Mouse (Mus musculus): Measurements from ENCODE around the gene Gpc6. TPM values are rescaled to one million over a fixed set of nuclear protein-coding genes. Genes with fewer than 3 reads are reported as not detected.

Gpc6 gene
- polyA plus RNA-seq, 2 experiments from 2014 or later: not detected

DNA sequence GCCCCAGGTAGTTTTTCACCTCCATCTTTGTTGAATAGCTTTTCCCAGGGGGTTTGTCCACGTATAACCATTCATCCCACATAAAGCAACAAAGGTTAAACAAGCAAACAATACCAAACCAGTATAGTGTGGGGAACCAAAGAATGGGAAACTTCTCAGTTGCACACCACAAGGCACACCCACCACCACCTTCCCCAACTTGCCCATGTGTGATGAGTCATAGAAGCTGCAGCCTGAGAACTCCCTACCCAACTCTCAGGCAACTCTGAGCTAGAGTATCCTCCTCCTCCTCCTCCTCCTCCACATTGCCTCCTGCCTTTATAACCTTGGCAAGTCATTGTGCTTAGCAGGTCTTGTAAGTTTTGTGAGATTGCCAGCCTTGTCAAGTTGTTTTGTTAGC, 718.0 kb downstream of the Gpc6 start:
- ATAC-seq: no peak

DNA sequence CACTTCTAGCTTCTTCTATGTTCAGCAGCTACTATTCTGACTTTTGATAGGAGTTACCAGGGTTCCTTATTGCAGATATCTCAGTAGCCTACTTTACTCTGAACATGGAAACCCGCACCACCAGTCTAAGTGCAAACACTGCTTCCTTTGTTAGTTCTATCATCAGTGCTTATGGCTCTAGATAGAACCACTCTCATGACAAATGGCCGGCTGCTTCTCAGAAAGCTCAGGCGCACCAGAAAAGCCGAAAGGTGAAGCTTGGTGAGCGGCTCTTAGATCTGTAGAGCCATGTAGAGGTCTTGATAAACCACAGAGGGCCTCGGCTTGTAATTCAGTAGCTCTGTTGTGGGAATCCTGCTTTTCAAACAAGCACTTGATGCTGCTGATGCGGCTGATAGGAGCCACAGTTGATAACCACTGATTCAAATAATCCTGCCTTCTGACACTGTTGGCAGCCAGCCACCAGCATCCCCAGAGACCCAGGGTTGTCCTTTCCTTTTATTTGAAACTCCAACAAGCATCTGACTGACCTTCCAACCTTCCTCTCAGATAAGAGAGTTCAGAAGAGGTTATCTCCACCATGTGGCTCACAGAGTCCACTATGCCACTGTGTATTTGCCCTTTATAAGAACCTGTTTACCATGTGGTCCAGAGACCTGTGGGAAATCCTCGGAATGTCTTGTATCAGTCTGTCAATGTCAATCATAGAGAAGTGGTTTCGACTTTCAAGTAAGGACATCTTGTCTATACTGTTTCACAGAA, 723.3 kb downstream of the Gpc6 start:
- no peak for ATAC-seq

DNA sequence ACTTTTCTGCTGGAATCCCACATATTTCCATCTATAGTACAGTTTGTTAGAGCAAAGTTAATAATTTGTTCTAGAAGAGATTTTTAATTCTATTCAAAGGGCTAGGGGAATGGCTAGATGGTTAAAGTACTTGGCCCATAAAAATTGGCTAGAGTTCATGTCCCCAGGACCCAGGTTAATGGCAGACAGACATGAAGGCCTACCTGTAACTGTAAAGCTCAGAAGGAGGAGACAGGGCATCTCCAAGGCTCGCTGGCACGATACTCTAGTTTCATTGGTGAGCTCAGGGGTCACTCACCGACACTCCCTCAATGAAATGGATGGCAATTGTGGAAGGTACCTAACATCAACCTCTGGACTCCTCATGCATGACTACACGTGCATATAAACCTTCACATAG, 725.0 kb downstream of the Gpc6 start:
- no peak for ATAC-seq

DNA sequence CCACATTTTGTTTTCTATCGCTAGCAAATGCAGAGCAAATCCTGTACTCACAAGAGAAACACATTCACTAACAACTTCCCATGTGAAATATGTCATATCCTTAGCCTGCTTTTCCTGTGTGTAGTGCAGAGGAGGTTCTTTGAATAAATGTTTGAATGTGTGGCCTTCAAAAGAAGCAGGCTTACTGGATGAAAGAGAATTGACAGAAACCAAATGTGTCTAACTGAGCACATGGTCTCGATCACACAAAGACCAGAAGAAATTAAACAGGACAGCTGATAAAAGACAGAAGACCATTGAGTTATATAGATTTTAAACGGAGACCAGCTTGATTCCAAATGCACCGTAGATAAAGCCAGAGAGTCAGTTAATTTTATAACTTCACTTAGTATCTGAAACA, 726.2 kb downstream of the Gpc6 start:
- ATAC-seq: no peak

DNA sequence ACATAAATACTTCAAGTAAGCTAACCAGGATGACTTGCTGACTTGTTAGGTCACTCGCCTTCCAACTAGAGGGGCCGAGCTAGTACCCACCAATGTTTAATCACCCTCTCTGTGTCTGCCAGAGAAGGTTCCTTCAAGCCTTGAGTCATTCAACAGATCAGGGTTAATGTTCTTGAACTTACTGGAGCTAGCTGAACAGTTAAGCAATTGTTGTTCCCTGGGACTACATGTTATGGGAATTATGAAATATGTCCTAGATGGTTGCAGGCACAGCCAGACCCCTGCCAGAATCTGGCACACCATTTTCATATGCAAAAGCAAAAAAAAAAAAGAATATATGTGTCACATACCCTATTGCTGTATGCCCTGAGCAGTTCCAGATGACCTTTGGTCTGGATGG, 726.8 kb downstream of the Gpc6 start:
- no peak for ATAC-seq

DNA sequence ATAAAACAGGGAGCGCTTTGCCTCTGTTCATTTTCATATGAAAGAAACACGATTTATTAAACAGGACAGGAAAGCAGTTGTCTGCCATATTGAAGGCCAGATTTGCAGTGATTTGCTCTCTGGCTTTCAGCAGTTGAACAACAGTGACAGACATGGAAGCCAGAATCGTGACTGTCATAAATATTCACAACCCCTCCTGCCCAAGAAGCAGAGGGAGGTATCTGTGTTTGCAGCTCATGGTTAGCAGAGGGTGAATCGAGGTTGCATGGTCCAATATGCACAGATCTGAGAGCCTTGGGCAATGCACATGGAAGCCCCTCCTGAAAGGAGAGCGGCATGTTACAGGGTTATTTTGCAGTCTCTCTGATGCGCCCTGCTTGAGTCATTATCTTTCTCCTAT, 730.3 kb downstream of the Gpc6 start:
- no peak for ATAC-seq

DNA sequence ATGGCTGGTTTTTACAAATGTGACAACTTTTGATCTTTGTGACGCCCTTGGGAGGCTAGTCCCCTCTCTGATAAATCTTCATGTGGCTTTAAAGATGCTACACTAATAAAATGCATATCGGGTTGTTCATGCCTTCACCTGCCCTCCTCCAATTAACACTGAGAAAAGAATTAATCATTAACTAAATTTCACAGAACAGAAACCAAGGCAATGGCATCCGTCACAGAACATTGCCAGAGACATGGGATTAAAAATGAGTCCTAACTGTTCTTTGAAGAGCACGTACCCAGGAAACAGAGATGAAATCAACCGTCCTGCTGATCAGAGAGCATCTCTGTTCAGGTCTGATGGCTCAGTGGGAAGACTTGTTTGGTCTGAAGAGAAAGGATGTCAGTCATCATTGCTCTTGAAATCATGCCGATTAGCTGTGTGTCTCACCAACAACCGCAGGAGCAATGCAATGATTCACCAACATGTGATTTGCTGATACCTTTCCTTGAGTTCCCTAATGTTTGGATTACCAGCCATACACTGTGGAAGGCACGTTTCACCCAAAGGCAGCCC, 734.2 kb downstream of the Gpc6 start:
- ATAC-seq: no peak

DNA sequence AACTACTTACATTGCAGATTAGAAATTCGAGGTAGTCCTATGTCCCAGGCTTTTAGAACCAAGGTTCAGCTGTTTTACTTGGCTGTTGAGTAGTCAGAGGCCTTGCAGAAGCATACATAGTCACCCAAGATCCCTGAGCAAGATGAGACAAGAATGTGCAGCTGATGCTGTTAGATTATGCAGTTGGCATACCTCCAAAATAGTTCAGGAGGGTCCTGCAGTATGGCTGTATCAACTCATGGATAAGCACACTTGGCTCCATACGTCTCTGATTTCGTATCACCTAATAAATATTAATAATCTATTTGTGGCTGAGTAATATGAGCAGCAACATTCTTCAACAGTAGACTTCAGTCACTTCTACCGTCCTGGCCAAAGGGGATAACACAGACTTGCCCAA, 737.1 kb downstream of the Gpc6 start:
- no peak for ATAC-seq

DNA sequence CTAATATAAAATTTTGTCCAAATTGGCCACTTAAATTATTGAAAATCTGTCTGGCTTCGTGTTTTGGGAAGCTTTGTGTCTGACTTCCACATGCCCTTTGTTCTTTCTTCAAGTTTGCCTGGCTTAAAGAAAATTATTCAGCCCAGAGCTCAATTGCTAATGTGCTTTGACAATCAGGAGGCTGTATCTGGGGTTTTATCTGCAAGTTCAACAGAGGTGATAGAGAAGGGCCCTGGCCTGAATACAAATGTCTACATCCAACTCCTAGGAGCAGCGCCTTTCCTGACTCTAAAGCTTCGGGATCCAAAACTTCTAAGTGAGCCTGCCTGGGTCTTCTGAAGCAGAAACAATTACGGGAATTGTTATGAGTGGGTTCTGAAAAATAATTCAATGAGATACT, 739.7 kb downstream of the Gpc6 start:
- ATAC-seq: no peak

DNA sequence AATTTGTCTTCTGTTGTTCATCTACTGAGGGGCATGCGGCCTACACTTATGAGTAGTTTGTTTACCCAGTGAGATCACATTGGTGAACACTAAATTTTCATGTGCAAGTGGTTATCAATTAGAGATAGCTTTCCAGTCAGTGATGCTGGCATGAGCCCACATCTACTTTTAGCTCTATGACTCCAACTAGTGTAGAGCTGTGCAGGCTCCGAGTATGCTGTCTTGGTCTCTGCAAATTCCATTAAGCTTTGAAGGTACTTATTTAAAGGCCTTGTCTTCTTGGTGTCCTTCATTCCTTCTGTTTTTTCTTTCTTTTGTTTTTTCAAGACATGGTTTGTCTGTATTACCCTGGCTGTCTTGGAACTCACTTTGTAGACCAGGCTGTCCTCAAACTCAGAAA, 741.0 kb downstream of the Gpc6 start:
- ATAC-seq: no peak

DNA sequence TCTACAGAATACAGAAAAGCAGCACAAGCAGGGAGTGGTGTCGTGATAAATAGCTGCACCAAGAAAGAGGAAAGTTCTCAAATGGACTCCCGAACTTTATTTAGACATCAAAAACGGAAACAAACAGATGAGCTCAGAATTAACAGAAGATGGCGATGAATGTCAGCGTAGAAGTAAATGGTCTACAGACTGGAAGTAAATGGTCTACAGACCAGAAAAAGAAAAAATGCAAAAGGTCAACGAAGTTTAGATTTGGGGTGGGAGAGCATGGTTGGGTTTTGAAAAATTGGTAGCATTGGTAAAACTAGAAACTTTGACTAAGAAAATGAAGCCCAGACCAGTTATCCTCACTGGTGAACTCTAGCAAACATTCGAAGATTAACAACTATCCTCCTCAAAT, 748.4 kb downstream of the Gpc6 start:
- ATAC-seq: no peak

DNA sequence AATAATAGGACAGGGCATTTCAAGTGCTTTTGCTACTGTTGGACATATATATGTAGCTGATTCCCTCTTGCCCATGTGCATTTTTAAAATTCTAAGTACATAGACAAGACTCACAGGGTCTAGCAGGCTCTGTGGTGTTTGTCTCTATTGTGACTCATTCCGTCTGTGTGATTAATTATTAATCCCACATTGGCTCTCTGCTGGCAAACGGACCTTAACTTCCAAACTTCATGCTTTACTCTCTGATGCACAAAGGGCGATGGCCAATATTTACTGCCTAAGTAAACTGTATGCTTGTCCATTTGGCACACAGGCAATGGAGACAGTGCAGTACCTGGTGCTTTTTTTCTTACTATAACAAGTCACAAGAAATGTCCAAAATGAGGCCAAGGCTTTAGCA, 749.4 kb downstream of the Gpc6 start:
- no peak for ATAC-seq

DNA sequence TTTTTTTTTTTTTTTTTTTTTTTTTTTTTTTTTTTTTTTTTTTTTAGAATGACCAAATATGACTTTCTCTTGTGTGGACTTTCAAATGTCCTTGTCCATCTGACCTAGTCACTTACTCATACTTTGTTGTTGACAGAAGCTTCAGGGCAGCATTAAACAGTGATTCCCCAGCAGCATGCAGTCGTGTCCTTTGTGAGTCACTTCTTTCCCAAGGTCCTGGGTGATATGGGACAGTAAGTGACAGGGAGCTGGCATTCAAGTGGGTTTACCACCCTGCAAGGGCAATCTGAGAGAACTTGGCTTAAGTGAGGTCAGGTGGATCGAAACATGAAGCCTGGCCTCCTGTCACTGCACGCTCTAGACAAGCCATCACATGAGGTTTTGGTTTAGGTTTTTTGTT, 754.8 kb downstream of the Gpc6 start:
- no peak for ATAC-seq

DNA sequence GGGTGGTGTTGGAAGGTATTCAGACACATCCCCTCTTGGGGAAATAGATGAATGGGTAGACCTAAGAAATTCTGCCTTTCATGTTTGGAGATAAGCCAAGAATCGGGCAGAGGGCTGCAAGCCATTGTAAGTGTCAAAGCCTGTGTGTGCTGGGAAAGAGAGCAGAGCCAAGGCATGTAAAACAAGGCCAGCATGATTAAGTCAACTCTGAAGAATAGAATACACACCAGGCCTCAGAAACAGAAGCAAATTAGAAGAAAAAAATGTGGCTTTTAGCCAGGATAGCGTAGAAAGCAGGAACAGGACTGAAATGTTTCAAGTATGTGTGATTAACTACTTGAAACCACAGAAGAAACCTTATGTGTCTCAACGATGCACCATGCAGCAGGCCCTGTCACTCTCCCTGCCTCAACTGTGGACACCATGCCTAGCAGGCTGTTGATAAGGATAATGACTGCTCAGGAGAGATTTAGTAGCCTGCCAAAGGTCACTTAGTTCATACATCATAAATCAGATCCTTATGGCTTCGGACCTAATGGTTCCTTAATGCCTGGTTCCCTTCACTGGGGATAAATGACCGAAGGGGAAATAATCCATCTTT, 756.3 kb downstream of the Gpc6 start:
- ATAC-seq: no peak

DNA sequence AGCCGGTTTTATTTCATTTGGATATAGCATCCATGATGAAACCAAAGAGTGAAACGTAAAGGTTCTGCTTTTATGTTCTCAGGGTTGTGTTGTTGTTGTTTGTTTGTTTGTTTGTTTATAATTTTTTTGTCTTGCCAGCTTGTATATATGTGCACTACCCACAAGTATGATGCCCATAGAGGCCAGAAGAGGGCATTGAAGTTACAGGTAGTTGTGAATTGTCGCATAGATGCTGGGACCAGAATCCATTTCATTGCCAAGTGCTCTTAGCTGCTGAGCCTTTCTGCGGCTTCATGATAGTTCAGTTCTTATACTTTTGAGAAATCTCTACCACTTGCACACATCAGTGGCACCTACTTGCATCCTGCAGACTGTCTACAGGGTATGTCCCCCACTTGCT, 758.0 kb downstream of the Gpc6 start:
- no peak for ATAC-seq

DNA sequence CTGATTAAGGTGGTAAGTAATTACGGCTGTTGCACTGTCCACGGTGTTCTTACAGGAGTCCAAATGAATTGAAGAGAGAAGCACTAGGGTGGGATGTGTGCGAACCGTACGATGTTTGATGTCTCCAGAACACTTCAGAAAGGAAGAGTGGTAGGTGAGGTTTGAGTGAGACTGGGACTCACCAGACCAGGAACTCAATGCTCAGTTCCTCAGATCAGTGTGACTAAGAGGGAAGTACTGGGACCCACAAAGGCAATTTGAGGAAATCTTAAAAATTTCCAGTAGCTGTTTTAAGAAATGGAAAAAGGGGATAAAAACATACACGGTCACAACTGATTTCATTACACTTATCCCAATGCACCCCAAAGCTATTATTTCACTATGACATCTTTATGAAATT, 764.7 kb downstream of the Gpc6 start:
- ATAC-seq: no peak

DNA sequence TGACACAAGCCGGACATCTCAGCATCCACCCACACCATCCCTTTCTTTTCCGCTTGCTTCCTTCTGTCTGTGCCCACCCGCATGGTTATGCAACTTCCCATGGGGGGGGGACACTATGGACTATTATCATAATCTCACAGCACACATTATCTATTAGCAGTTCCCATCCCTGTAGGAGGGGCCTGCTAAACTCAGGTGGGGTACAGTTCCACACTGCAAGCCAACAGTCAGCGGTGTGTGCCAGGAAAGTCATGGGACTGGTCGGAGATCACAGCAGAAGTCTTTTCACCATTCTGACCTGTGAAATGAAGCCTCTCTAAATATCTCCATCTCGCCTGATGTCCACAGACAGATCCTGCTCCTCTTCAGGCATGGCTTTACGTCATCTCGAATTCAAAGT, 770.5 kb downstream of the Gpc6 start:
- no peak for ATAC-seq

DNA sequence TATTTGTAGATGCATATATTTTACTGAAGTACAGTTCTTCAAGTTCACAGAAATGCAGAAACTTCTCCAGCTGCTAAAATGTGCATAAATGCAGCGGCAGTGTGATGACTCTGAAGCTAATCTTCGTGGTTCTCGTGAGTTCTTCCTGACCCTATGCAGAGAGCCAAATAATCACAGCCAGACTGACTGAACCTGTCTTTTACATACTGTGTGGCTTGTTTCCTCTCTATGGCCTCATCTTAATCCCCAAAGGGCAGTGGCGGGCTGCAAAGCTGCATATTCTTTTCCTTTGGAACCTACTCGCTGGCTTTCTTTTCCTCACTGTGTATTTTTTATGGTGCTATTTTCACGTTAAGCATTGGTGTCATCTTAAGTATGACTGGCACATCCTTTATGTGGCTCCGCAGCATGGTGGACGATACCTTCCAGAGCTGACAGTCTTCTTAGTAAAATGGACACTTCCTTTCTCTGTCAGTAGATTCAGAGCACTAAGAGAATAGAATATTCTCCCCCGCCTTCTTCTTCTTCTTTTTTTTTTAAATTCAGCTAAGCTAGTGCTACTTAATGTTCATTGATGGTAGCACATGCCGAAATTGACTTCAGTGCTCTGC, 775.7 kb downstream of the Gpc6 start:
- ATAC-seq: no peak

DNA sequence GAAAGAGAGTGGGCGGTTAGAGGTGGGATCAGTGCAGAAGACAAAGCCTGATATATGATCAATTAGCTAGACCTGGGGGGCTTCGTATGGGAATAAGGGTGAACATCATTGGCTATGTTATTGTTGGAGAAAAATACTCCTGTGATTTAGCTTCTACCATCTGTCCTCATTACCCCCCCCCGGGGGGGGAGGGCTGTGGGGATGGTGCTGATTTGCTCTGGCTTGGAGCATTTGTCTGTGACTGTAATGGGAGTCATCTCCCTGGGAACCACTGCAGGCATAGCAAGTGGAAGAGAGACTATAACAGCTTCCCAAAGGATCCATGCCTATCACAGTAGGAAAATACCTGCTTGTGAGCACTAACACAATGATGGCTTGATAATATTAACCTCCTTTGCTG, 783.7 kb downstream of the Gpc6 start:
- ATAC-seq: no peak

DNA sequence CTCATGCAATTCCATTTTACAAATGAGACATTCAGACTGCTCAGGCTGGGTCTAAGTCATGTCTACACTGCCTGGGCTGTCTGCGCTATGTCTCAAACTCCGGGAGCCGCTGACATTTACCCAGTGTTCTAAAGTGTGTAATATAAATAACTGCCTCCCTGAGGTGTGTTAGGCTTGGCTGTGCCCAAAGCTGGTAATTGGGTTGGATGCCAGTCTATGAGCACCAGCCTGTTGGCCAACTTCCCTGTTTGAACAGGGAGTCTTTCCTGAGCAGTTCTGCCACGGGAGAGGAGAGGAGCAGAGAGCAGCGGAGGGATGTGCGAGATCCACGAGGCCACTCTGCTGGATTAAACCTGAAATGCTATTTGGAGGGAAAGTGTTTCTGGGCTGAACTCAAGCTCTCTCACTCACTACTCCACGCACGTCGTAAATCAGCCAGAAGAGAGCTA, 785.4 kb downstream of the Gpc6 start:
- no peak for ATAC-seq

DNA sequence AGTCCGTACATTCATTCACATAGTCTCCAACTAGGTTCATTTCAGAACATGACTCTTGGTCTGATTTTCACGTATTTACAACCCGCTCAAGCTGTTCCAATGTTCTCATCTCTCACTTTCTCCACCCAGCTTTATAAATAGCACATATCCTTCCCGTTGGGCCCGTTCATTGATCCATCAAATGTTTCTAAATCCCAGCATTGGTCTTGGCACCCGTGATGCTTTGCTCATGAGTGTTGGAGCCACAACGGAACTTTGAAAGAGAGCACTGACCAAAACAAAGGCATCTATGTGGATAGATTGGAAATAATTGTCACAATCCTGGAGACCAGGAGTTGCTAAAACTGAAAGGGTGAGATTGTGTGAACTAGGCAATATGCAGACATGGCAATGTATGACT, 787.2 kb downstream of the Gpc6 start:
- no peak for ATAC-seq

DNA sequence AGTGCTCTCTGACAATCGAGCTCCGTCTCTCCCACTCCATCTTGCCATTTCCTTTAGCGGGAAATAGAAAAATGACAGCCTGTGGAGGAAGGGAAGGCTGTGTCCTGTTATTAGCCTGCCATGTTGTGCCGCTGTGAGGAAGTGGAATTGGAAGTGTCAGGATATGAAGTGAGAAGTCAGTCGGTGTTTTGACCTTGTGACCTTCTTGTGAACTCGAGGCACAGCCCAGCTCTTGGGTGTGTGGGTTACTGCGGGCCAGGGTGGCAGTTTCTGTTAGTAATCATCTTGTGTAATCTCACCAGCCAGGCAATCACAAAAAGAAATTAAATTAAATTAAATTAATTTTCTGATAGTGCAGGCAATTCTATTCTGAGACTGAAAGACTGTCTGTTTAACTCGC, 789.0 kb downstream of the Gpc6 start:
- ATAC-seq: no peak

DNA sequence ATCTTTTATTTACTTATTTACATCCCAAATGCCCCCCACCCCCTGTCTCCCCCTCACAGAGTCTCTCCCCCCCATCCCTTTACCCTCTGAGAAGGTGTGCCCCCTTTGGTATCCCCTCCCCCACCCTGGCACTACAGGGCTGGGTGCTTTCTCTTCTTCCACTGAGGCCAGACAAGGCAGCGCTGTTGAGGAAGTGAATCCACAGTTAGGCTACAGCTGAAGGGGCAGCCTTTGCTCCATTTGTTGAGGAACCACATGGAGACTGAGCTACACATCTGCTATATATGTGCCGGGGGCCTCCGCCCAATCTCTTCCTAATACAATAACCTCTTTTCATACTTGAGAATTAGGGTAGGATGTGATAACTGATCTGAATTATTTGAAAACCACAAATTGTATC, 791.2 kb downstream of the Gpc6 start:
- ATAC-seq: no peak

DNA sequence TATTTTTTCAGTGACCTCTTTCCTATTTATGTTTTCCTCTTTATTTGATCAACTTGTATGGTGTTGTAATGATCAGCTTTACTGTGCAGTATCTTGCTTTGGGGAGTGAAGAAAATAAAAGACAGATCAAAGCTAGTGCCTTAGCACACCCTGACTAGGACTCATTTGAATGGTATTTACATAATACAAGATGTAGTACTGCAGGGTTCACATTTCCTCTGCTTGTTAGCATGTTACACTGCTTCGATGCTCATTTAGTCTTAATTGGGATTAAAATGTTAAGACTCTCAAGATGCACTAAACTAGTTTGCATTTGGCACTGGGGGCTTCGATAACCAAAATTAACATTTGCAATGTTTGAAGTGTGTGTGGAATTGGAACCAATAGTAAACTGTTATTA, 803.6 kb downstream of the Gpc6 start:
- no peak for ATAC-seq
